Mouse (Mus musculus) kidney, postnatal 36 days (tissue): Measurements from ENCODE around the gene Ankrd33b.

ENCODE experiments used
- DNase-seq, 2 experiments: peaks; one replicate each; pipeline ENCODE4 v3.0.0; 2021 to 2022; ENCODE audit warnings: mixed read lengths in 2 of 2

Ankrd33b gene

DNA sequence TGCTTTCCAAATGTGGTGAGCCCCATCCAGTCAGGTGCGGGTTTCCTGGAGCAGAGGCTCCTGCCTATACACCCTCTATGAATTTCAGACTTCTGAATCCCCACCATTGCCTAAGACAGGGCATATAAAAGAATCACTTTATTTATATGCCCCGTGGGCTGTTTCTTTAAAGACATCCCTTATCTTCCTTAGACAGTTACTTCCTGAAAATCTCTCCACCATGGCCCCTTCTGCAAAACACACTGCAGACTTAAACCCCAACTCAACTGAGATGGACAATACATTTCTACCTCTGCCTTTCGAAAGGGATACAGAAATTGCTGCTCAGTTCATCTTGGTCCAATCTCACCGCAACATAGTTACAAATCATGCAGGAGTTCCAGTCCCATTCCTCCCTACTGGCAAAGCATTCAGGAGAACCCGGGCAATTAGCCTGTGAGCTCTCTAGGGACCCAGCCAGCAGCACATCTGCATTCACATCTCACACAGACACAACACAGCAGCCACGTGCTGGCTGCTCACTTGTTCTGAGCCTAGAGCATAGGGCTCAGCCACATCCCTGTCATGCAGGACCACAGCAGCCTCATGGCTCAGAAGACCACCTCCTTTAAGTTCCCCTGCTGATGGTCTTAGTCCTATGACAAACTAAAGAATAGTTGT, 68.1 kb downstream of the Ankrd33b start:
- no peak for DNase-seq

DNA sequence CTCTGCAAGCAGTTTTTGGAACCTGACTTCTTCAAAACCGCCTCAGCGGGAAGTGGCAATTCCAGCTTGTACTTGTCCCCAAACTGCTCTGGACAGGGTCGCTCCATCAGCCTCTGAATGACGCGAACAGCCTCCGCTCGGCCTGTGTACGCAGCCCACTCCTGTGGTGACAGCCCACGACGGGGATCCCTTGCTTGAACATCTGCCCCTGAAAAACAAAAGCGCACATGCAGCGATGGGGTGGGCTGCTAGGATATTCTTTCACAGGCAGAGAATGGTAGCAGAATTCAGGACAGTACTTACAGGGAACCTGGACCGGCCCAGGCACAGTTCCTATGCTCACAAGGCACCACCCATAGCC, 69.8 kb downstream of the Ankrd33b start:
- DNase-seq = no peak

DNA sequence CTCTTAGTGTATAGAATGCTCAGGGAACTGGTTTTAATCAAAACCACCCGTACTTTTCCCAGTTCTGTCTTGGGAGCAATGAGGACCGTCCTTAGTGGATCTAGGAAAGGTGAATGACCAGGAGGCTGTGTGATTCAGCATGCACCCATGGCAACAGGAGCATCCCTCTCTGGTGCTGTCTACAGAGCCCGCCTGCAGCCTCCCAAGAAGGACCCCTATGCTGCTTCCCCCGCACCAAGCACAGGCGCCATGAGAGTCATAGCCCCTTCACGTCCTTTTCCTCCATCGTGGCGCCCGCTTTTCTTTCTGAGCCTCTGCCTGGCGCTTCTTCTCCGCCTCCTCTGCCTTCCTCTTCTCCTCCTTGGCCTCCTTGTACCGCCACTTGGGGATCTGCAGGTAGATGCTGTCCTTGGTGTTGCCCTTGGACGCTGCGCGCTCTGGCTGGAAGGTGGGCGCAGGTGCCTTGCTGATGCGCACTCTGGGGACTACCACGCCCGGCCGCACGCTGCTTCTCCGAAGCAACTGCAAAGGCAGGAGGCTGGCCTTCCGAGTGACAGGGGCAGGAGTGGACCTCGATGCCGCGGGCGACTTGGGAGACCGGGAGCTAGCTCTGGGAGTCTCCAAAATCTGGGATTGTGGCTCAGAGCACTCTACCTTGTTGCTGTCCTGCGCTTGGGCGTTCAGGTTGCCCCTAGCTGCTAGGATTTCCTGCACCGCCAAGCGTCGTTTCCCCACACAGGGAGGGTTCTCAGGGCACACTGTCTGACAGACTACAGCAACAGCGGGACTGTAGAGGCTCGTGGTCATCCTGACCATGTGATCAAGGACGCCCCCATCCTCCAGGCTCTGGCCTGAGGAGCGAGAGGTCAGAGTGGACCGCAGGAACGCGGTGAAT, 70.4 kb downstream of the Ankrd33b start:
- DNase-seq = no peak

DNA sequence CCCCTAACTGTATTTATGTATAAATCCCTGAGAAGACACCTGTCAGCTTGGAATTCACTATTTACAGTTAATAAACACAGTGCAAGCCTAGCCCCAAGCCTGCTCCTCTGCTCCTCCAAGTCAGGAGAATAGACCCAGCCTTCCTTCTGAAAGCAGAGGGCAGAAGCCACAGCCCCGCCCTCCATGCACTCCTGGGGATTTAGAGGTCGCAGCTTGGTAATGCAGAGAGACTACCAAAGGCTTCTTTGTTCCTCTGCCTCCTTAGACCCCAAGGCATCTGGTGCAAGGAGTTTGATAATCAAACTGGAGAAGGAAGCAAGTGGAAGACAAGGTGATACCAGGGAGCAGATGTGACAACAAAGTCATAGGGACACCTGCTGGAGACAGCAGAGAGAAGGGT, 73.2 kb downstream of the Ankrd33b start:
- no peak for DNase-seq

DNA sequence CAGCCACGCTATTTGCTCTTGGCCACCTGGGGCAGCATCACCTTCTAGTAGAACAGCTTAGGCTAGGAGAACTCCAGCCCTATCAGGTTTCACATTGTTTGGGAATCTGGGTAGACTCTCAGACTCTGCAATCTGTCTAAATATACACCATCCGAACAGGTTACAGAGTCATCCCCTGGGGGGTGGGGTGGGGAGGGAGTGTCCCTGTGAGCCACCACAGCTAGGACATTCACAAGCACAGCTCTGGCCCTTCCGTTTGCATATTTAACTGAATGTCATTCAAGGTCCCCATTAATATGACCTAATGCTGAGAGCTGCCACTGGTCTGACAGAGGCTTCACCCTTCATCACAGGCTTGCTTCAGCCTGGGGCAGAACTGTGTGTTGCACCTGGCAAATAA, 74.9 kb downstream of the Ankrd33b start:
- DNase-seq = no peak

DNA sequence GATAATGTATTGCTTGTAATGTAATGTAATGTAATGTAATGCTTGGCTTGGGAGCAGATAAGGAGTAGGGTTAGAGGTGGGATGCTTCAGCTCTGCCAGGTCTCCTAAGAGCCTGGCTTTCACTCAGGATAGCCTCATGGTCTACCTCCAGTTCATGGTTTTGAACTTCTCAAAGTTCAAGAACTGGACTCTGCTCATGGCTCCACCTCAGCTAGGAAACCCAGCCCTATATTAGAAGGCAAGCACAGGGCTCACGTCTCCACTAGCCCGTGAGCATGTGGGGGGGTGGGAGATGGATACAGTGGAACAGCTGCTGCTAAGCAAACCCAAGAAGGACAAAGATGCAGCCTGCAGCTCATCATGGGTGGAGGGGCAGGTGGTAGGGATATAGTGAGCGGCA, 81.8 kb downstream of the Ankrd33b start:
- peak in 1 of 2 experiments; percentile 54 for DNase-seq

DNA sequence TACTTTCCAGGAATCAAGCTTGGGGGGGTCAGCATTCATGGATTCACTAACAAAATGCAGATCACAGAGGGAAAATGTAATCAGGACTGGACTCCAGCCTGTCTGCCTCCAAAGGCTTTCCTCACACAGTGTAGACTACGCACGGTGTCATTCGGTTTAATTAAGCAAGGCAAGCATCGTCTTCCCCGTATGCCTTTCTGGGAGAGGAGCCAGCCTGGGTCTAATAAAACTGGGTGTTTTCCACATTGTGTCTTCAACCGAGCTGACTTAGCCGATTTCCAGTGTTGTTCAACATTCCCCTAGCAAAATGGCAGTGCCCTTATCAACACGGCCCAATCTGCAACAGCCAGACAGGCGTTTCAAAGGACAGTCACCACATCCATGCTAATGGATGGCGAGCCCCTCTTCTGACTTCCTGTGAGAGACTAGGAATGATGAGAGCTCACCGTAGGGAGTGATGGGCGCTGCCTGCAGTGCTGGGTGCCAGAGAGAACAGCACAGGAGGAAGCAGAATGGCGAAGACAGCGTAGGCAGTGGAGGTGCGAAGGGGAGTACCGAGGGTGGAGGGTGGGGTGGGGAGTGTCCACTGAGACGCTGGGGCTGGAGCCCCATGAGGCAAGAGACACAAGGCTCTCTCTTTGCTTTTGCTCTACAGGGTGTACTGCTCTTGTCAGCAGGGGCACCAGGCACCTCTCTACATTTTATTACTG, 82.4 kb downstream of the Ankrd33b start:
- DNase-seq = no peak

DNA sequence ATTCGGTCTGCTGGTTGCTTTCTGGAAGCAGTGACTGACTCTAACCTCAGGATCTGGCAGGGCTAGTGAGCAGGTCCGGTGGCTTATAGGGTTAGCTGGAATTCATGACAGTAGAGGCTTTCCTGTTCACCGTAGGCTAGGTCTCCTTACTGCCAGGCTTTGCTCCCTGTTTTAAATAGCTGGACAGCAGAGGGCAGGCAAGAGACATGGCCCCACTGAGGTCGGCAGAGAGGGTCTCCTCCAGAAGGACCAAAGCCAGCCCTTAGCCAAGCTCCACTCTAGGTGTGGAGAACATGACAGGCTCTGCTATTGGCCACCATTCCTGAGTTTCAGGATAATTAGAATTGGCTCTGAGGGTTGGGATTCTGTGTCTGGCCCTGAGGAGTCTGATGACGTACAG, 83.4 kb downstream of the Ankrd33b start:
- peak in 1 of 2 experiments; percentile 43 for DNase-seq

DNA sequence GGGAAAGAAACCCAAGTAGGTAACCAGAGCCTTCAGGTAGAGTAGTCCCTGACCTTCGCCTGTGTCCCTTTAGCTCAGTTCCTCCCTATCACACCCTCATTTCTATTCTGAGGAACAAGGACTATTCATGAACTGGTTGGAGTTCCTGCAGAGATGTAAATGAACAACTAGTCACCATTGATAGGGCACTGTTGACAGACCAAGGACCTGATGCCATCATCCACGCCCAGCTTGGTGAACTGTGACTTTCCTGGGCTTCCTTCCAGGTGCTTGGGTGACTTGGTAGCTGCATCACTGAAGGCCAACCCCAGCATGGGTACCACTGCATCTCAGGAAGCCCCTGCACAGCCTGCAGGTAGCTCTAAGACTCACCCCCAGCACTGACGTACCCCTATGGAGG, 85.2 kb downstream of the Ankrd33b start:
- peak; percentile 45 to 52 for DNase-seq

DNA sequence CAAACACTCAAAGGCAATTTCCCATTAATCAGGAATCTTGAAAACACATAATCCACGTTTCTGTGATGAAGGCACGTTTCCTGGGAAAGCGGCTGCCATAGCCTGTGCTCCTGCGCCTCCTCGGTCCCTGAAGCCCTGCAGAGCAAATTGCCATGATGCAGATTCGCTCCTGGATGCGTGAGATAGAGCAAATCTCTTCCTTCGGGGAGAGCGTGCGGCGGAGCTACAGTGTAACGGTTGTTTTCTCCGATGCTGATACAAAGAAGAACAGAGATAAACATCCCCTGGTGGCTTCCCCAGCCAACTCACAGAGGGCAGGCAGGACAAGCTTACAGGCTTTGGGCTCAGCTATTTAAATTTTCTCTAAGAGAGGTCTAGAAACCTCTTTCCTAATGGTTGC, 85.7 kb downstream of the Ankrd33b start:
- DNase-seq = no peak

DNA sequence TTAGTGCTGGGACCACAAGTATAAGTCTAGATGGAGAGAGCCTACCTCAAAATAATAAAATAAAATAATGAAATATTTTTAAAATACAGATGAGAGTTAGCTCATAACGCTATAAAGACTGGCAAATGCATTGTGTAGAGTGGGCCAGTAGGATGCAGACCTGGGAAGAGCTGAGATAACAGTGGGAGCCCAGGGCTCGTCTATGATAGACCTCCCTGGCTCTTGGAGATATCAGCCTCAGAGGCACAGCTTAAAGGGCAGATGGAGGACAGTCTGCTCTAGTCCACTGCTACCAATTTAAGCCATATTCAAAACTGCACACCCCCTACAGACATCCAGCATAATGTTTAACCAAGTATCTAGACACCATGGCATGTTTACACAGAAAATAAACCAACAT, 86.8 kb downstream of the Ankrd33b start:
- no peak for DNase-seq

DNA sequence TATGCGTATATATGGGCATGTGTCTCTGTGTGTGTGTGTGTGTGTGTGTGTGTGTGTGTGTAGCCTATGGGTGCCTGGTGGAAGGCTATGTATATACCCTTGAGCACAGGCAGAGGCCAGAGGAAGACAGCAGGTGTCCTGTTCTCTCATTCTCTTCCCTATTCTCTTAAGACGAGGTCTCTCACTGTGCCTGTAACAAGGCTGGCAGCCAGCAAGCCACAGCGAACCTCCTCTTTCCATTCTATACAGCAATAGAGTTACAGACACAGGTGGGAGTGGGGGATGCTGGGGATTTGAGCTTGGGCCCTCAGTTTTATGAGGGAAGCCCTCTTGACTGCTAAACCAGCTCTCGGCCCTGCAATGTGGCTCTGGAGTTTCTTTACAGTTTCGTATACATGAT, 87.5 kb downstream of the Ankrd33b start:
- DNase-seq = no peak

DNA sequence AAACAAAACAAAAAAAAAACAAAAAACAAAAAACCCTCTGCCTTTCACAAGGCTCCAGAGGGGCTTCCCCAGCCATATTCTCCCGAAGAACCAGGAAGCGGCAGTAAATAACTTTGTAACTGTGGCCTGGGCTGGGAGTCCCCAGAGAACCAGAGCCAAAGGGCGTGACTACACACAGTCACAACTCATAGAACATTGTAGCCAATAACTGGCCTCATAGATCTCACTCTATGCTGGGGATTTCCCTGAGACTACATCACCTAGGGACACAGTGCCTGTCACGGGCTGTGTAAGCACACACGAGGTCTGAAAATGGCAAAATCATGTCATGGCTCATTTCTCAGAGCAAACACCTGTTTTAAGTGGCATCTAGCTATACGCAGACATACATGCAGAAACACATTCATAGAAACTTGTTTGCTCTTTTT, 87.9 kb downstream of the Ankrd33b start:
- no peak for DNase-seq

DNA sequence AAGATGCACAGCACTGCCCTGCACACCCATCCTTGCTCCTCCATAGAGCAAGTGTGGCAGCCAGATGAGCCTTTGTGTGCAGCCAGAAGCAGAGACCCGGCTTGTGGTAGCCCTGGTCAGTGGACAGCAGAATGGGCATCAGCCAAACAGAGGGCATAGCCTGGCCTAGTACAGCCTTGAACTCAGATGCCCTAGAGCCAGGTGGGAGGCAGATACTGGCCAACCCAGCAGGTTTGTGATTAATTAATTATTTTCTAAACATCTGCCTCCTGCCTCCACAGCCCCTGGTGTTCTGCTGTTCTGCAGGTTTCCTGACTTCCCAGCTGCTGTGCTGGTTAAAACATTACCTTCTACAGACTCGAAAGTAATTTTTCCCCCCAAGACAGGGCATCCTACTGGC, 88.4 kb downstream of the Ankrd33b start:
- peak; percentile 48 to 74 for DNase-seq

DNA sequence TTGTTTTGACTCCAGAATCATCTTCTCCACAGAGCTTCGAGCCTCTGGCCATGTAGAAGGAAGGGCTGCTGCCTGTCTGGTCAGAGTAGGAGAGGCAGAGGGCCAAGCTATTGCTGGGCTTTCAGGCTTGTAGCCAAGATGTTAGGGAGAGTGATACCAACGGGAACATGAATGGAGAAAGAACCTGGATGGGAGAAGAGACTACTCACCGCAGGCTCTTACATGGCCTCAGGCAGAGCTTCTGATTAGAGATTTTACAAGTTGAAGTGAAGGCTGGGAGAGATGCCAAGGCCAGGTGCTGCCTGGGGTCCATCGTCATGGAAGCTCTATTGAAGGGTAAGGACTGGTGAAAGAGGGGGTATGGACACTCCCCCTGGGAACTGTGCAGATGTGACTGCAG, 89.4 kb downstream of the Ankrd33b start:
- DNase-seq = no peak

DNA sequence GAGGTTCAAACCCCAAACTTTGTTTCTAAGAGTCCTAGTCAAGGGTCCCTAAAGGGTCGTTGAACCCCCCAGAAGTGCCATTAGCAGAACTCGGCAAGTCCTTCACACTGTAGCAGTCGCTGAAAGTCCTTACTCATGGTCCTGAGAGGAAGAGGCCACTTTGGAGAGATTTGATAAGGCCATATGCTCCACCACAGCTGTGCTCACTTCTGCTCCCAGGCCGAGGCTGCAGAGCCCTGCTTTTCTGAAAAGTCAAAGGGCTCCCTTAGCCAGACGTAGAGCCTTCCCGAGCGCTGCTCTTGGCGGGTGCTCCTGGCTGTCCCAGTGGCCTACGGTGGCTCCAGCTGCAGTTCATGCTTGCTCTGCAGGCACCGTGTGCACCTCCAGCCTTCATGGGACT, 94.0 kb downstream of the Ankrd33b start:
- DNase-seq = no peak

DNA sequence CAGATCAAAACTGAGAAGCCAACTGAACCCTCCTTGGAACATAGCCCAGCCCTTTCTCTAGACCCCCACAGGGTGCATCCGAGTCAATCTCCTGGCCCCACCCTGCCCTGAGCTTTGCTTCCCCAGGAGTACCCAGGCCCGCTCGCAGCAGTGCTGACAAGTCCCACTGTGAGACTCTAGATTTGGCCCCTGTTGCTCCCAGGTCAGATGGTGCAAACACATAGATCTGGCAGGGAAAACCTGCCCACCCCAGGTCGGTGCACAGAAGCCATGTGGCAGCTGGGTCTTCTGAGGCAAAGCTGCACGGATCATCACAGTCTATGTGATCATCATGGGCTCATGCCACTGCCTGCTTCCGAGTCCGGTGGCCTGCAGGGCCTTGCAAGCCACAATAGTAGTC, 94.8 kb downstream of the Ankrd33b start:
- DNase-seq = no peak

DNA sequence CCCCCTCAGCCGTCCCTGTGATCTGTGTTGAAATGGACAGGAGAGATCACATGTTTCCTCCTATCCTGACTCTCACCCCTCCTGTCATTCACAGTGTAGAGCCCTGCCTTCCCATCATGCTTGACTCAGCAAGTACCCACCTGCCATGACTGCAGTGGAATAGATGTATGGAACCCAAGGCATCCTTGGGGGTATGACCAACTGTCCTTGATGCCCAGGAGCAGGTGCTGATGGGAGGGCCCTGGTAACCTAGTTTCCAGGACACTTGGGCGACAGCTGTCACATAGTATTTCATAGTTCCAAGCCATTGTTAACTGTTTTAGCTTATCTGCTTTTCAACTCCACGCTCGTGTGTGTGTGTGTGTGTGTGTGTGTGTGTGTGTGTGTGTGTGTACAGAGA, 98.0 kb downstream of the Ankrd33b start:
- no peak for DNase-seq

DNA sequence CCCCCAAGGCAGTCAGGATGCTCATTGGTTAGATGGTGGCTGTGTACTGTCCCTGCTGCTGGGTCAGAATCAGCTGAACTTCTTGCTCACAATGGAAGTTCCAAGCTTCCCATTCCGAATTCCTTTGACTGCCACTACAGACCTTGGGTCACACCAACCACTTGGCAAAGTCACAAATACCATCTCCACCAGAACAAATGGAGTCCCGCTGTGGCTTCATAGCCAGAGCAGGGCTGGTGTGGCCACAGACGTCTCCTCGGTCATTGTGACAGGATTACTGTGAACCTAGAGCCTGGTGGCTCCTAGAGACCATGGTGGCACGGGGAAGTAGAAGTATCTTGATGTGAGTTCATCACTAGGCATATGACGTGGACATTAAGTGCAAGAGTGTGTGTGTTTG, 99.4 kb downstream of the Ankrd33b start:
- DNase-seq = no peak

DNA sequence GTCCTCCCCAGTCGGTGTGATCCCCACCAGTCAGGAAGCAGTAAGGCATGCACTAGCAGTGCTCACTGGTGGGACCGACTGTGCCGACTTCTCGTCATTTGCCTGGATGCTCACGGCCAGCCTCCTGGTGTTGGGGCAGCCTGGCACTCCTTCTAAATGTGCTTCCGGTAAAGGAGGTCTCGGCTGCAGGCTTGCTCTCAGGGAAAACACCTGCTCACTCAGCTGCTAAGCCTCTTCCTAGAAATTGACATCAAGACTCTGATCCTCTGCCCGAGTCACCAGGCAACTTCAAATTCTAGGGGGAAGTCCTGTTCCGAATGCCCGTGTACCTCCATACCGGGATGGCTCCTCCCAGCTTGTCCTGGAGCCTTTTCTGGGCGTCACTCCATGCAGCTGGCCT, 101.7 kb downstream of the Ankrd33b start:
- no peak for DNase-seq

DNA sequence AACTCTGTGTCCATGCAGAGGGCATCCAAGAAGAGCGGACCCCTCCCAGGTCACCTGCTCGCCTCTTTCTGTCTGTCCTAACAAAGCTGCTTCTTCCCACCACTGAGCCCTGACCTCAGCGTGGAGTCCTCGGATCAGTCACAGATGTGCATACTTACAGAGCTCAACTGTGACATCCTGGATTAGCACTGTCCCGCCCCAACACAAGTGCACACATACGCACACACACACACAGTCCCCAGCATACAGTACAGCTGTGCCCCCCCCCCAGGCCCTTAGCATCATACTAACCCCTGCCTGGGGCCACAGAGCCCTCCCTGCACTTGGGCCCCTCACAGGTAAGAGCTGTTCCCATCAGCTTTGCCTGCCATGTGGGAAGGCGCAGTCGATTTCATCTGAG, 102.1 kb downstream of the Ankrd33b start:
- no peak for DNase-seq

DNA sequence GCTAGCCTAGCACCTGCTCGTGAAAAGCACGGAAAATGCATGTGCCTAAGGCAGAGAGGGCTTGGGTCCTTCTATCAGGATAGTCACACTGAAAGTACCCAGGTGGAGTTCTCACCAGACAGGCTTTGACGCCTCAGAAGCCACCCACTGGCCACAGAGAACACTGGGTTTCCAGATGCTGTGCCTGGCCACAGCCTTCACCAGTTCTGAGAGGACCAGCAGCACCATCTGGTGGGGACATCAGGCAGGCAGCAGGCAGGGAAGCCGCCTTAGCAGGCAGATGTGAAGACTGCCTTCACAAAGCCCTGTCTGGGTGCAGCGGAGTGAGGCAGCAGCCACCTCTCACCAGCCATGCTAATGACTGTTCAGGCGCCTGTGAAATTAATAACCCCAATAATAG, 102.7 kb downstream of the Ankrd33b start:
- peak; percentile 82 to 91 for DNase-seq

DNA sequence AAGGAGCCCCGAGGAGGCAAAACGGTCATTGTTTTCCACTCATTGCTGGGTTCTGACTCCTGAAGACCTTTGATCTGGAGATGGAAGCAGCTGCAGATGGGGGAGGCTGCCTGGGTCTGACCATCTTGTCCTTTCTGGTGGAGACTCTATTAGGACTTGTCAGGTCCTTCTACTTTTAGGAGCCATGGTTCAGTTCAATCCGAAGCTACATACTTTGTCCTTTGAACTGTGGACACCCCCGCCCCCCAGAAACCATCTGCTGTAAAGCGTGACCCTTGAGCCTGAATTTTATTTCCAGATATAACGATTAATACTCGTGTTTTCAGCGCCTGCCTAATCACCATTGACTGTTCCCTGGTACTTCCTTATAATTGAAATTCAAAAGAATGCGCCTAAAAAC, 105.2 kb downstream of the Ankrd33b start:
- peak; percentile 45 to 46 for DNase-seq

DNA sequence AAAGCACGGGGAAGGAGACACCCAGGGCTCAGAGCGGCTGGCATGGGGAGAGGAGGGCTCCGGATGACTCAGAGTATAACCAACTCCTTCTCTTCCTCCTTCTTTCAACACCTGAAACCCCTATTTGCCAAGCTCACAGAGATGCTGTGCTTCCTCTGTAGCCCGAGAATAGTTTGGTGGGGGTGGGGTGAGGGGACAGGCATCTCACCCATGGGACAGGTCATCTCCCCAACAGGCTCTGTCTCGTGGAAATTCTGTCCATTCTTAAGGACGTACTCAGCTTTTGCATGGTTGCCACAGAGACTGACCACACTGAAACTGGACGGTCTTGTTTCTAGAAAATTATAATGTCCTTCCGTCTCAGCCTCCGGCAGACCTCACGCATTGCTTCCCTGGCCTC, 106.4 kb downstream of the Ankrd33b start:
- DNase-seq = no peak
